Mouse (Mus musculus) liver, embryonic 14.5 days (tissue): ENCODE results near the gene Zcchc9.

Source experiments
- CTCF ChIP-seq: IDR thresholded peaks from 2 replicates; pipeline ENCODE4 v1.5.1; 2016; ENCODE audit warnings: antibody characterized with exemption, low read depth, control low read depth
- EP300 ChIP-seq: IDR thresholded peaks from 2 replicates; pipeline ENCODE4 v1.6.1; 2016; ENCODE audit warnings: antibody characterized with exemption, low read depth

DNA sequence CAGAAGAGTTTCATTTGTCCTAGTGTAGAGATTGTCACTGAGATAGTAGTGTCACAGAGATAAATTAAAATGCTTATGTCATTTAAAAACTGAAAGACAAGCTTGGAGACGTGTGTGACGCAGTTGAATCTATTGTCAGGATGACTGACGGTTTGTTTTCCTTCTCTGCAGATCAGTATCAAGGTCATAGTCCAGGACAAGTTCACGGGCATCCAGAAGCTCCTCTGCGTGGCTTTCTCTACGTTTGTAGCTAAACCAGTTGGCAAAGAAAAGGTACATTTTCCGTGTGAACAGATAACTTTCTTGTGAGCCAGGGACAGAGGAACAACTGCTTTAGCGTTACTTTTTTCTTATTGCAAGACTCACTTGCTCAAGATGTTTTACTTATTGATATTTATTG is 47.7 kb downstream of the Zcchc9 start:
- TF ChIP-seq CTCF = no peak
- TF ChIP-seq EP300 = no peak
